Comparison of ENCODE assay signal across 9 mouse cellular contexts in the genomic region with DNA sequence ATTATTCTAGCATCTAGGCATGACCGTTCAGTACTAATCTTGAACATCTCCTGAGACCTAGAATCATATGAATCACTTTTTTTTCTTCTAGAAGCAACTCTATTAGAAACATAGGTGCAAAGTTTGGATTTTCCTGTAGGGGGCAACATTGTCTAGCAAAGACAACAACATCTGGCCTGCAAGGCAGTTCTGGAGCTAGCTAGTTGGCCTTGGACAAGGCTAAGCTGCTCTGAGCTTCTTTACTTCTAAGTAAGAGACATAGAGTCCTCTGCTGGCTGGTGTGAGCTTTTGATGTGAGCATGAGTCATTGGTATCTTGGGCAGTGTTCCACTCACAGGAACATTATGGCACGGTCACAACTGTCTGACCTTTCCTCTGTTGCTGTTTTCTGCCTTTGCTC. TPM values are rescaled to one million over a fixed set of nuclear protein-coding genes. Genes with fewer than 3 reads are reported as not detected.
DNase-seq lines count a peak whose midpoint lies in the region; TF ChIP-seq lines count a peak whose summit lies in the region.
"Had no signal": no experiment of that assay in that cellular context is flagged by ENCODE, and none has a peak within 500 bp of the region (broad histone marks: within the 10 kb centered on the region; RNA-seq: fewer than 3 reads in every experiment).

No protein-coding gene starts in this region.

- no peaks in the 10 kb centered on the region for H3K36me3 ChIP-seq in thymus, adult 2 months (ENCODE audit: control insufficient read depth, insufficient read depth, low read length)
- no peaks in the 10 kb centered on the region for H3K36me3 ChIP-seq in embryonic facial prominence, embryonic 10.5 days (replicated peaks)
- H3K36me3 ChIP-seq: G1E had no signal

- H3K4me3 ChIP-seq in thymus, adult 2 months (ENCODE audit: control insufficient read depth, insufficient read depth, low read length): no peak overlapping the region
- H3K4me3 ChIP-seq in embryonic facial prominence, embryonic 10.5 days: no peak overlapping the region

- WGBS in thymus, adult 2 months: 79% methylated on average over 2 of the region's 2 CpGs
- WGBS in embryonic facial prominence, embryonic 10.5 days: 73% methylated on average over 2 of the region's 2 CpGs

- H3K4me1 ChIP-seq in thymus, adult 2 months (replicated peaks; ENCODE audit: control insufficient read depth, insufficient read depth, low read length): no peaks in the 10 kb centered on the region
- peaks cover 24% of the 10 kb centered on the region for H3K4me1 ChIP-seq in embryonic facial prominence, embryonic 10.5 days

- no peak for TF ChIP-seq CTCF in thymus, adult 2 months (IDR thresholded peaks at IDR 0.05; ENCODE audit: borderline replicate concordance, control insufficient read depth, extremely low read depth, insufficient read depth, low read length, poor library complexity)

- no peak overlapping the region for H3K27ac ChIP-seq in thymus, adult 2 months (ENCODE audit: control insufficient read depth, insufficient read depth, low read length)
- 0 out of 2 replicates have a peak overlapping the region, but pooled peaks have one; percentile 24 for H3K27ac ChIP-seq in embryonic facial prominence, embryonic 10.5 days (replicated peaks)

- TF ChIP-seq POLR2A in thymus, adult 2 months (IDR thresholded peaks at IDR 0.05; ENCODE audit: control insufficient read depth, extremely low read depth, insufficient read depth, low read length, poor library complexity): no peak

- peak; percentile 8 to 20 for DNase-seq in cerebellum, postnatal 14 days
- no peak for DNase-seq in cerebellum, adult 9-11 months
- DNase-seq in thymus, adult 2 months: peak; percentile 48
- DNase-seq in thymus, adult 18-20 months: no peak
- DNase-seq in embryonic facial prominence, embryonic 10.5 days (ENCODE audit: low spot score): peak; percentile 29
- DNase-seq in kidney, adult 8-10 months: peak; percentile 47 to 72
- DNase-seq in lung, postnatal 14 days: peak; percentile 68
- DNase-seq in thymus, postnatal 25 days: peak; percentile 33

- no peaks in the 10 kb centered on the region for H3K27me3 ChIP-seq in thymus, adult 2 months (ENCODE audit: control insufficient read depth, insufficient read depth, low read length)
- peaks cover 4% of the 10 kb centered on the region; the same call in 1 of the 2 replicates for H3K27me3 ChIP-seq in embryonic facial prominence, embryonic 10.5 days (replicated peaks; ENCODE audit: low read depth, poor library complexity, severe bottlenecking)

- H3K9me3 ChIP-seq in embryonic facial prominence, embryonic 10.5 days: no peaks in the 10 kb centered on the region
- H3K9me3 ChIP-seq: G1E had no signal

RNA-seq across cellular contexts. Expression of a gene that starts 18.8 kb away (rescaled TPM):
- polyA plus RNA-seq in thymus, adult 2 months (2012; rRNA removed): 1.9 and 2.5 TPM in 2 replicates
- polyA plus RNA-seq in embryonic facial prominence, embryonic 10.5 days (2016; fragmentation: Nextera tagmentation; extraction: Ambion mirVana): 1.1 TPM in 1 of 2 replicates, not detected in the other
- polyA plus RNA-seq: G1E had no signal

RNA-seq across cellular contexts. Expression of a gene that starts 25.8 kb away (rescaled TPM):
- polyA plus RNA-seq in thymus, adult 2 months (2012; rRNA removed): 6.6 and 7.4 TPM in 2 replicates
- polyA plus RNA-seq in embryonic facial prominence, embryonic 10.5 days (2016; fragmentation: Nextera tagmentation; extraction: Ambion mirVana): 7.0 and 7.7 TPM in 2 replicates
- polyA plus RNA-seq: G1E had no signal

Comparison
In these comparisons a context has a peak if more than half of its experiments do, and no peak if none do; other contexts are left out.
1. DNase-seq: peak in cerebellum, postnatal 14 days (2 of 2), thymus, adult 2 months (single experiment), embryonic facial prominence, embryonic 10.5 days (single experiment), kidney, adult 8-10 months (2 of 2), lung, postnatal 14 days (single experiment) and thymus, postnatal 25 days (single experiment); none in cerebellum, adult 9-11 months (single experiment) and thymus, adult 18-20 months (0 of 2).